In the genomic region with DNA sequence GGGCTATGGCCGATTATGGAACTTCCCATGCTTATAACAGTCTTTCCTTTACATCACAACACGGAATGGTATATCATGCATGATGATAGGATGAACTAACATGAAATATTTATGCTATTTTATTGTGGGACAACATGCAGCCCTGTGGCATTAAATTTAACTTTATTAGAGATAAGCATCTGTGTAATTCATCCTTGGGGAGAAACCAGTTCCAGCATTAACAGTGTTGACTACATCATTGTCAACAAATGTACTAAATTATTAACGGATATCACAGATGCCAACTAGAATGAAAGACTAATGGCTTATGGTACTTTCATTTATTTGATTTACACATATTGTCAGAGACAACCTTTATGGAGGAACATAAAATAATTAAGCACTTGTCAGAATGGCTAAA, we compare ENCODE assay signal across 26 mouse cellular contexts.
"Had no signal": no experiment of that assay in that cellular context is flagged by ENCODE, and none has a peak within 500 bp of the region (broad histone marks: within the 10 kb centered on the region; RNA-seq: fewer than 3 reads in every experiment).

No protein-coding gene starts in this region.

- H3K27me3 ChIP-seq: heart, embryonic 13.5 days; heart, embryonic 15.5 days; hindbrain, embryonic 13.5 days; hindbrain, embryonic 15.5 days; kidney, embryonic 15.5 days; limb, embryonic 12.5 days had no signal

- H3K4me1 ChIP-seq: heart, embryonic 13.5 days; heart, embryonic 15.5 days; hindbrain, embryonic 13.5 days; hindbrain, embryonic 15.5 days; kidney, embryonic 15.5 days; limb, embryonic 10.5 days; limb, embryonic 12.5 days had no signal

- H3K36me3 ChIP-seq: heart, embryonic 13.5 days; heart, embryonic 15.5 days; hindbrain, embryonic 13.5 days; hindbrain, embryonic 15.5 days; kidney, embryonic 15.5 days; limb, embryonic 10.5 days; limb, embryonic 12.5 days had no signal

- DNase-seq: forebrain, postnatal 0 days; gastrocnemius, postnatal 14 days; gastrocnemius, postnatal 36 days; heart, adult 11 months; heart, adult 2 months; heart, postnatal 14 days; heart, postnatal 36 days; kidney, adult 11 months; kidney, adult 2 months; kidney, adult 9 months; kidney, postnatal 14 days; kidney, postnatal 36 days; layer of hippocampus, adult 9-11 months; layer of hippocampus, postnatal 36 days had no signal

- H3K9ac ChIP-seq: forebrain, postnatal 0 days; heart, embryonic 13.5 days; heart, embryonic 15.5 days; hindbrain, embryonic 13.5 days; hindbrain, embryonic 15.5 days; kidney, embryonic 15.5 days; limb, embryonic 12.5 days had no signal

- H3K27ac ChIP-seq: heart, adult 2 months; heart, embryonic 13.5 days; heart, embryonic 15.5 days; hindbrain, embryonic 13.5 days; hindbrain, embryonic 15.5 days; hindbrain, postnatal 0 days; kidney, embryonic 15.5 days; kidney, postnatal 0 days; left cerebral cortex, adult 2 months; limb, embryonic 10.5 days; limb, embryonic 12.5 days had no signal

- H3K9me3 ChIP-seq: heart, embryonic 13.5 days; heart, embryonic 15.5 days; hindbrain, embryonic 13.5 days; hindbrain, embryonic 15.5 days; kidney, embryonic 15.5 days; limb, embryonic 10.5 days; limb, embryonic 12.5 days had no signal

- H3K4me3 ChIP-seq: heart, adult 2 months; heart, embryonic 13.5 days; heart, embryonic 15.5 days; hindbrain, embryonic 13.5 days; hindbrain, embryonic 15.5 days; kidney, embryonic 15.5 days; left cerebral cortex, adult 2 months; limb, embryonic 10.5 days; limb, embryonic 12.5 days had no signal

- ATAC-seq: forebrain, postnatal 0 days; hindbrain, postnatal 0 days; intestine, embryonic 16.5 days had no signal

- H3K4me2 ChIP-seq: heart, embryonic 11.5 days; heart, embryonic 13.5 days; heart, embryonic 15.5 days; hindbrain, embryonic 13.5 days; hindbrain, embryonic 15.5 days; kidney, embryonic 15.5 days; limb, embryonic 12.5 days had no signal
